In the genomic region with DNA sequence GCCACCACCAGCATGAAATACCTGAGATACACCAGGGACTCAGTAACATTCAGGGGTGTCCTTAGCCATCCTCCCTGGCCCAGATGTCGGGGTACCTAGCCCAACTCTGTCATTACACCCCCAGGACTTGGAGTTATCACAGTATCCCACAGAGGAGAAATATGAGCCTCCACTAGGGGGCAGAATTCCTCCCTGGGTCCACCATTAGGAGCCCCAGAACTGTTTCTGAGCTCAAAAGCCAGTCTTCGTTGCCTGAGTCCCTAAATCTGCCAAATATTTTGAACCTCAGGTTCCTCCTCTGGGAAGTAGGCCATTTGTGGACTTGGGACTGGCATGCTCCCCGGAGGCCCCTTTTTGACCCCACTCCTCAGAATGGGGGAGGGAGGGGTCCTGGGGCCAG, we compare ENCODE assay signal across 7 mouse cellular contexts. TPM values are rescaled to one million over a fixed set of nuclear protein-coding genes. Genes with fewer than 3 reads are reported as not detected.
DNase-seq lines count a peak whose midpoint lies in the region; ATAC-seq lines count a peak whose summit lies in the region.

No protein-coding gene starts in this region.

- ATAC-seq in hindbrain, embryonic 14.5 days (ENCODE audit: low FRiP score) = no peak
- ATAC-seq in hindbrain, embryonic 13.5 days (ENCODE audit: low FRiP score) = no peak

- H3K4me3 ChIP-seq in hindbrain, embryonic 14.5 days (replicated peaks; ENCODE audit: low read length) = no peak overlapping the region
- H3K4me3 ChIP-seq in hindbrain, embryonic 13.5 days = no peak overlapping the region

- H3K9me3 ChIP-seq in hindbrain, embryonic 14.5 days (ENCODE audit: control insufficient read depth, low read length) = no peaks in the 10 kb centered on the region
- H3K9me3 ChIP-seq in hindbrain, embryonic 13.5 days = no peaks in the 10 kb centered on the region

- no peaks in the 10 kb centered on the region for H3K27me3 ChIP-seq in hindbrain, embryonic 14.5 days (ENCODE audit: control insufficient read depth, insufficient read depth, low read length)
- H3K27me3 ChIP-seq in hindbrain, embryonic 13.5 days = no peaks in the 10 kb centered on the region

- no peak overlapping the region for H3K4me2 ChIP-seq in hindbrain, embryonic 14.5 days (replicated peaks)
- H3K4me2 ChIP-seq in hindbrain, embryonic 13.5 days = no peak overlapping the region

- no peaks in the 10 kb centered on the region for H3K4me1 ChIP-seq in hindbrain, embryonic 14.5 days (replicated peaks; ENCODE audit: control insufficient read depth, insufficient read depth, low read length)
- no peaks in the 10 kb centered on the region for H3K4me1 ChIP-seq in hindbrain, embryonic 13.5 days (replicated peaks)

- no peaks in the 10 kb centered on the region for H3K36me3 ChIP-seq in hindbrain, embryonic 14.5 days (replicated peaks; ENCODE audit: control insufficient read depth, insufficient read depth)
- no peaks in the 10 kb centered on the region for H3K36me3 ChIP-seq in hindbrain, embryonic 13.5 days

- 49% methylated on average over 3 of the region's 3 CpGs for WGBS in hindbrain, embryonic 14.5 days
- 54% methylated on average over 3 of the region's 3 CpGs for WGBS in hindbrain, embryonic 13.5 days

- no peak overlapping the region for H3K27ac ChIP-seq in hindbrain, embryonic 14.5 days
- no peak overlapping the region for H3K27ac ChIP-seq in hindbrain, embryonic 13.5 days

- DNase-seq in hindbrain, embryonic 14.5 days (ENCODE audit: low spot score) = peak; percentile 50
- DNase-seq in urinary bladder, postnatal 25 days (ENCODE audit: low spot score) = peak; percentile 46
- no peak for DNase-seq in urinary bladder, adult 18-20 months (ENCODE audit: low spot score in 2 of 2)
- DNase-seq in c-Kit-positive CD71-positive TER-119-positive erythroid progenitor cells, embryonic 14.5 days (ENCODE audit: low spot score) = peak; percentile 65
- DNase-seq in layer of hippocampus, postnatal 10 days (ENCODE audit: low spot score in 2 of 2) = peak; percentile 56 to 69
- peak; percentile 41 for DNase-seq in retina, postnatal 7 days (ENCODE audit: low read depth, low spot score)

- no peak overlapping the region for H3K9ac ChIP-seq in hindbrain, embryonic 14.5 days
- H3K9ac ChIP-seq in hindbrain, embryonic 13.5 days = no peak overlapping the region

RNA-seq across cellular contexts. Expression of gene Fen1, which starts 15.1 kb away (rescaled TPM):
- polyA plus RNA-seq in hindbrain, embryonic 14.5 days (2014; fragmentation: Nextera tagmentation; extraction: Ambion mirVana) = 24.2 and 24.8 TPM in 2 replicates
- polyA plus RNA-seq in hindbrain, embryonic 13.5 days (2015; fragmentation: Nextera tagmentation; extraction: Ambion mirVana) = 34.4 and 34.9 TPM in 2 replicates
- total RNA-seq in layer of hippocampus, postnatal 10 days (2021) = 10 to 100 TPM; 10.4 to 12.5 TPM

RNA-seq across cellular contexts. Expression of gene Tmem258, which starts 15.3 kb away (rescaled TPM):
- 324 and 357 TPM in 2 replicates for polyA plus RNA-seq in hindbrain, embryonic 14.5 days (2014; fragmentation: Nextera tagmentation; extraction: Ambion mirVana)
- 386 and 403 TPM in 2 replicates for polyA plus RNA-seq in hindbrain, embryonic 13.5 days (2015; fragmentation: Nextera tagmentation; extraction: Ambion mirVana)
- total RNA-seq in layer of hippocampus, postnatal 10 days (2021) = 100 to 1,000 TPM in 1 of 2 experiments, 10 to 100 TPM in 1; 90.7 to 113 TPM

RNA-seq across cellular contexts. Expression of gene Myrf, which starts 21.4 kb away (rescaled TPM):
- polyA plus RNA-seq in hindbrain, embryonic 14.5 days (2014; fragmentation: Nextera tagmentation; extraction: Ambion mirVana) = 1.1 and 1.3 TPM in 2 replicates
- 0.44 and 0.50 TPM in 2 replicates for polyA plus RNA-seq in hindbrain, embryonic 13.5 days (2015; fragmentation: Nextera tagmentation; extraction: Ambion mirVana)
- 1 to 10 TPM; 8.0 to 9.5 TPM for total RNA-seq in layer of hippocampus, postnatal 10 days (2021)

RNA-seq across cellular contexts. Expression of gene Fads1, which starts 36.4 kb away (rescaled TPM):
- polyA plus RNA-seq in hindbrain, embryonic 14.5 days (2014; fragmentation: Nextera tagmentation; extraction: Ambion mirVana) = 148 and 156 TPM in 2 replicates
- polyA plus RNA-seq in hindbrain, embryonic 13.5 days (2015; fragmentation: Nextera tagmentation; extraction: Ambion mirVana) = 157 and 159 TPM in 2 replicates
- total RNA-seq in layer of hippocampus, postnatal 10 days (2021) = 100 to 1,000 TPM; 180 to 185 TPM

Comparison
In these comparisons a context has a peak if more than half of its experiments do, and no peak if none do; other contexts are left out.
1. DNase-seq: peak in hindbrain, embryonic 14.5 days (single experiment), urinary bladder, postnatal 25 days (single experiment), c-Kit-positive CD71-positive TER-119-positive erythroid progenitor cells, embryonic 14.5 days (single experiment), layer of hippocampus, postnatal 10 days (2 of 2) and retina, postnatal 7 days (single experiment); none in urinary bladder, adult 18-20 months (0 of 2).